Mouse (Mus musculus) ovary, postnatal 14 days (tissue): ENCODE measurements around the gene Zcchc24.
A peak's percentile ranks its signal among the peaks of the same experiment; 100 is the strongest.
"Not testable (repeated sequence)": the region's sequence is repeated elsewhere in the genome, so short reads cannot be mapped to it uniquely, and the experiment has no call there.

ENCODE experiments used
- DNase-seq: peaks from one replicate; pipeline ENCODE4 v3.0.0; 2022; ENCODE audit warnings: low spot score

Gene Zcchc24

GRCm38 (mm10) chr14:25768915-25769625, at the start of gene Zcchc24:
Gene Zcchc24 (minus strand): TSS chr14:25769039.
- DNase-seq = peak; percentile 85

- DNase-seq = peak; percentile 58
Observed at GRCm38 (mm10) chr14:25816416-25816815, 47.6 kb upstream of the Zcchc24 start.

GRCm38 (mm10) chr14:25814140-25814539, 45.3 kb upstream of the Zcchc24 start:
- no peak for DNase-seq

DNA sequence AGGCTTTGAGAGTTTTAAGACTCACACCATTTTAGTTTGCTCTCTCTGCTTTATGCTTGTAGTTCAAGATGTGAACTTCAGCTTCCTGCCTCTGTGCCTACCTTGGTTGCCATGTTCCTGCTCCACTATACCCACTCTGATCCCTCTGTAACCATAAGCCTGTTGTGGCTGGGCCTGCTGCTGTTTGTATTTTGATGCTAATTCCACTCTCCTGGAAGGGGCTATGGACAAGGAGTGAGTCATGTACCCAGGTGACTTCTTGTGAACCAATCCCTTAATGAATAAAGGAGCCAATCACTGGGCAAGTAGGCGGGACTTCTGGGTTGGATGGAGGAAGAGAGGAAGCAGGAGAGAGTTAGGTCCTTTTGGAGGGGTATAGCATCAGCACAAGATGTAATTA, 42.2 kb upstream of the Zcchc24 start:
- not testable (repeated sequence) for DNase-seq

DNA sequence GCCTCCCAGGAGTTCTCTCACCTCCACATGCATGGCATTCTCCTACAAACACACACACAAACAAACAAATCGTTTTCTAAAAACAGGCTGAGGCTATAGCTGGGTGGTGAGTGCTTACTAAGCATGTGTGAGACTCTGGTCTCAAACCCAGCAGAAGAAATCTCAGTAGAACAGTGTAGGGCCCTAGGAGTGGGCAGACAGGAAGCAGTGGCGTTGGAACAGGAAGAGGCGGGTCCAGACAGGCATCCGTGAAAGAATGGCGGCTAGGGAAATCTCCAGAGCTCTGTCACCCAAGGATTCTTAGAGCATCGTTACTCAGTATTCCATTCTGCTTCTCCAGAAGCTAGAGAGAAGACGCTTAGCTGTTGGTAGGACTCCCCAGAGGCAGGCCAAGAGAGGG, 37.7 kb upstream of the Zcchc24 start:
- no peak for DNase-seq

GRCm38 (mm10) chr14:25805871-25806270, 37.0 kb upstream of the Zcchc24 start:
- no peak for DNase-seq

- DNase-seq = no peak
Observed at GRCm38 (mm10) chr14:25803246-25803809, 34.5 kb upstream of the Zcchc24 start.

DNA sequence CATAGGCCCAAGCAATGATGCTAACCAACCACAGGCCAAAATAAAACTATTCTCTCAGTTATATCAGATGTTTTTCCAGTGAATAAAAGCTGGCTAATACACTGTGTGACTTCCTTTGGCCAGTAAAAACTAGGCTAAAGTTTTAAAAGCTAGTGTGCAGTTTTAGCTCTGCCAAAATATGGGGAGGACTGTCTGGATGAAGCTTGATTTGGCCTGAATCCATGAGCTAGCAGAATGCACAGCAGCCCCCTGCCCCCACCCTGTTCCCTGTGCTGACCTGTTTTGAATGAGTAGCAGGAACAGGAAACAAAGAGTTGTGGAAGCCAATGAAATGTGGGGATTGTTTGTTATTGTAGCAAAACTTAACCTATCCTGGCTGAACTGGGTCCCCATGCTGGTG, 33.7 kb upstream of the Zcchc24 start:
- DNase-seq = no peak

GRCm38 (mm10) chr14:25800166-25800960, 31.5 kb upstream of the Zcchc24 start:
- peak; percentile 93 for DNase-seq

DNA sequence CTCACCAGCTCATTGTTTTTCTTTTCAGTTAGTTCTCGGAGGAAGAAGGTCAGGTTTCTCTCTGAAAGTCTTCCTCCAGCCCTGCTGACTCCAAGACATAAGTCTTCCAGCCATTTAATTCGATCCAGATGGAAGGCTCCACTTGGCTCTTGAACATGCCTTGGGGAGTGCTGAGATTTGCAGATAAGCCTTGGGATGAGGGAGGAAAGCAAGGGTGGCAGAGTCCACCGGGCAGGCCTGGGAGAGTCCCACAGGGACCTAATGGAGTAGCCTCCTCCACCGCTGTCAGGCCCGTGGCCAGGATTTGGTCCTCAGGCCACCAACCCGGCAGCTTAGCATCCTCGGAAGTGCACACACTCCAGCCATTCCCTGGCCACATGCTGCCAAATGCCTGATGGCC, 27.8 kb upstream of the Zcchc24 start:
- no peak for DNase-seq

GRCm38 (mm10) chr14:25795561-25796174, 26.8 kb upstream of the Zcchc24 start:
- DNase-seq = peak; percentile 59

DNA sequence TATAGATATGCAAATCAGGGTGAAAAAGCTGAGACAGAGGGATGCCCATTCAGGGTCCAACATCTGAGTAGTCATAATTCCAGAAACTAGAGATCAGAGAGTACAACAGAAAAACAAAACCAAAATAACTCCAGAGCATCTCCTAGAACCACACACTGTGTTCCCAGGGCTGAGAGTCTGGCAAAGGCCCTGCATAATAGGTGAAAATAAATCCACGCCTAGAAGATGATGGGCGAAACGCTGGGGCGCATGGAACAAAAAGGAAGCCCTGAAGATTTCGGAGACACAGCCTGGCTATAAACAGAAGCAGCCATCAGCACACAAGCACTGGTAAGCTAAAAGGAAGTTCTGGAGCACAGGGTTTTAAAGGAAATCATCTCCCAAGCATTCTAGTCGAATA, 26.2 kb upstream of the Zcchc24 start:
- no peak for DNase-seq

DNA sequence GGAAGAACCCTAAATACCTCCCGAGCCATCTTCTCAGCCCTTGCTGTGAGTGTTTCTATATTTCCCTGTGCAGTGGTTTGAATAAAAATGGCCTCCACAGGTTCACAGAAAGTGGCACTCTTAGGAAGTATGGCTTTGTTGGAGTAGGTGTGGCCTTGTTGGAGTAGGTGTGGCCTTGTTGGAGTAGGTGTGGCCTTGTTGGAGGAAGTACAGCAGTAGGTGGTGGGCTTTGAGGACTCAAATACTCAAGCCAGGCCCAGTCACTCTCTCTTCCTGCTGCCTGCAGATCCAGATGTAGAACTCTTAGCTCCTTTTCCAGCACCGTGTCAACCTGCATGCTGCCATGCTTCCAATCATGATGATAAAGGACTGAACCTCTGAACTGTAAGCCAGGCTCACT, 25.5 kb upstream of the Zcchc24 start:
- no peak for DNase-seq

DNA sequence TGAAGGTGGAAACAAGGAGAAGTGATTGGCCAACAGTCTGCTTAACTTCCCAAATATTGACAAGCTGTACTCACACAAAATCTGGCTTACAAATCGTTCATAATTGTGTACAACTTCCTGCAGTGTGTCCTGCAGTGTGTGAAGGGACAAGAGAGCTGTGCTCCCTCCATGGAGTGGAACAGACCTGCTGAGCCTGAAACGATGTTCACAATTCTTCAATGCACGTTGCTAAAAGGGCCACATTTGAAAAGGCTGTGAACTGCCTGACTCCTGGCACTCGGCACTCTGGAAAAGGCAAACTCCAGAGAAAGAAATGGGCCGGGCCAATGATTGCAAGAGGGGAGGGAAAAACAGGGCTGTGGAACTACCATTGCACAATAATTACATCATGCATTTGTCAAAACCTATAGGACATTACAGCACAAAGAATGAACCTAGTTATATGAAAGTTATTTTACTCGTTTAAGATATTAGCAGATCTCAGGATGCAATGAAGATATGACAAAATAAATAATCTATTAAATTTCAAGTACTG, 22.0 kb upstream of the Zcchc24 start:
- DNase-seq = no peak

GRCm38 (mm10) chr14:25789946-25790345, 21.1 kb upstream of the Zcchc24 start:
- no peak for DNase-seq

- no peak for DNase-seq
Observed at GRCm38 (mm10) chr14:25789207-25789606, 20.4 kb upstream of the Zcchc24 start.

DNA sequence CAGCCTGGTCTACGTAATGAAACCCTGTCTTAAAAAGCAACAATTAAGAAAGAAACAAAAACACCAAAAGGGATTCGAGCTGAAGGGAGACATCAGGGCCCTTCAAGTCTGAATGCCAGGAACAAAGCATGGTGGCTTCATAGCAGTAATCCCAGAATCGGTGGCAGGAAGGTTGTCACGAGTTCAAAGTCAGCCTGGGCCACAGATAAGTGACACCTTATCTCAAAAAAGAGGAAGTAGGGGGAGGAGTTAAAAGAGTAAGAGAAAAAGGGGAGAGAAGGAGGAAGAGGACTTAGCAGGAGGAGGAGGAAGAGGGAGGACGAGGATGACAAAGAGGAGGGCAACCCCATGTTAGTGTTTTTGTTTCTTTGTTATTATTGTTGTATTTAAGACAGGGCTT, 19.4 kb upstream of the Zcchc24 start:
- no peak for DNase-seq

DNA sequence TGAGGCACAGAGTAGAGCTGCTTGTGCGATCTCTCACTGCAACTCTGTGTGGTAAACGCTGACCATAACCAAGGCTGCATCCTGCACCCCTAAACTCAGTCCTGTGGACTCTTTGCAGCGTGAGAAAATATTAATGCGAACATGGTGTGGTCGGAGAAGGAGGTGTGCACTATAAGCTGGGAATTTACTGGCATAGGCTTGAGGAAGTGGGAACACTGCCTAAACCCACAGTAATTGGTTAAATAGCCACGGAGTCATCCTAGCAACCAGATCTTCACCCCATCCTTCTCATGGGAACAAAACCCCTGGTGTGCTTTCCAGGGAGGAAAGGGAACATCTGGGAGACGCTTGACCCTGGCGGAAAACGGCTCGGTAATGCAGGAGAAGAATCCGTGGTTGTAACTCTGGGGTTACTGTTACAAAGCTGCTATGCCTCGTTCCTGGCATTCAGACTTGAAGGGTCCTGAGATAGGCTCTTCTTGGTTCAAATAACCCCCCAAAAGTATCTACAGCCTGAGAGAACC, 18.6 kb upstream of the Zcchc24 start:
- DNase-seq = no peak

DNA sequence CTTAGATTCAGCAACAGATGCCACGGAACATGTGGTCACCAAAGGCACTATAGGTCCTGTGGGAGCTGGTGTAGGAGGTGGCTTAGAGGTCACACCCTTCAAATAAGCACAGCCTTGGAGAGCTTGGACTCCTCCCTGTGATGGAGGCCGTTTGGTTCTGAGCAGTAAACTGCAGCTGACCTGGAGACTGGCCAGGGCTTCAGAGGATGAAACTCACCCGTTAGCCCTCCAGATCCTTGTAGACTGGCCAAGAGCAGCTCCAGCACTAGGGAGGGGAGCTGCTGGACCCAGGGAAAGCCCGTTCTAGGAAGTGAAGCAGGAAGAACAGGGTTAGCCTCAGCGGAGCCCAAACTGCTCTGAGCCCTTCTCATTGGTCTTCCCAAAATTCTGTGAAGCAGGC, 18.1 kb upstream of the Zcchc24 start:
- DNase-seq = peak; percentile 65

GRCm38 (mm10) chr14:25785210-25785609, 16.4 kb upstream of the Zcchc24 start:
- no peak for DNase-seq

GRCm38 (mm10) chr14:25783220-25783619, 14.4 kb upstream of the Zcchc24 start:
- DNase-seq = no peak

GRCm38 (mm10) chr14:25780601-25781000, 11.8 kb upstream of the Zcchc24 start:
- DNase-seq = no peak
